In the genomic region with DNA sequence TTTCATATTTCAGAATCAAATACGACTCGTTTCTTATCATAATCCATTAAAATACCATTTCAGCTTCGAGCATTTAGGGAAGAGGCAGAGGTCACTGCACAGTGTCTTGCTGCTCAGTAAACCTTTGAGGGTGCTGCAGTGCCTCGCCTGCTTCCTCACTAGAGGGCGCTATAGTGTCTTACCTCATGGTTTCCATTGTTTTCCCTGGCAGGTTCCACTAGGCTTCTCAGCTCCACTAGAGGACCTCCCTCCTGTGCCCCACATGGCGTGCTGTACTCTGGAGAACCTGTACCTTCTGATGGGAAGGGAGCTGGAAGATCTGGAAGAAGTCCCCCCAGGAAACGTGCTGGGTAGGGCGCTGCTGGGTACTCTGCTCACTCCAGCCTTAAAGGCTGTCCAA, we compare ENCODE assay signal across 11 mouse cellular contexts. TPM values are rescaled to one million over a fixed set of nuclear protein-coding genes. Genes with fewer than 3 reads are reported as not detected.
DNase-seq lines count a peak whose midpoint lies in the region; ATAC-seq and TF ChIP-seq lines count a peak whose summit lies in the region.
"Had no signal": no experiment of that assay in that cellular context is flagged by ENCODE, and none has a peak within 500 bp of the region (broad histone marks: within the 10 kb centered on the region; RNA-seq: fewer than 3 reads in every experiment).

No protein-coding gene starts in this region.

- H3K9ac ChIP-seq in stomach, embryonic 16.5 days (ENCODE audit: low read length), result no peak overlapping the region
- no peak overlapping the region for H3K9ac ChIP-seq in neural tube, embryonic 15.5 days (replicated peaks)
- H3K9ac ChIP-seq: forebrain, embryonic 13.5 days had no signal

- TF ChIP-seq CTCF in gastrocnemius, adult 2 months (IDR thresholded peaks at IDR 0.05), result peak; percentile 26; the same call in 1 of the 2 replicates
- TF ChIP-seq CTCF in spleen, adult 2 months (IDR thresholded peaks at IDR 0.05; ENCODE audit: extremely low read depth, insufficient read depth, insufficient read length, insufficient replicate concordance), result peak; percentile 27; the same call in 1 of the 2 replicates

- DNase-seq in gastrocnemius, adult 2 months, result no peak
- no peak for DNase-seq in gastrocnemius, postnatal 25 days
- DNase-seq in spleen, adult 2 months (ENCODE audit: low read depth in 1 of 2, low spot score in 2 of 2), result no peak
- no peak for DNase-seq in spleen, adult 12 weeks (ENCODE audit: low spot score)
- no peak for DNase-seq in right cerebral cortex, postnatal 25 days
- DNase-seq: cerebellum, adult 18-20 months; heart, postnatal 4 days had no signal

- H3K9me3 ChIP-seq in stomach, embryonic 16.5 days (replicated peaks; ENCODE audit: control insufficient read depth, low read length), result no peaks in the 10 kb centered on the region
- H3K9me3 ChIP-seq in neural tube, embryonic 15.5 days (replicated peaks), result no peaks in the 10 kb centered on the region
- H3K9me3 ChIP-seq: forebrain, embryonic 13.5 days had no signal

- H3K27me3 ChIP-seq in spleen, adult 2 months (ENCODE audit: control insufficient read depth, insufficient read depth, low read length), result no peaks in the 10 kb centered on the region
- no peaks in the 10 kb centered on the region for H3K27me3 ChIP-seq in stomach, embryonic 16.5 days (ENCODE audit: control insufficient read depth, insufficient read depth, low read length)
- H3K27me3 ChIP-seq in neural tube, embryonic 15.5 days (replicated peaks), result no peaks in the 10 kb centered on the region
- H3K27me3 ChIP-seq: forebrain, embryonic 13.5 days had no signal

- 84% methylated on average over 8 of the region's 8 CpGs for WGBS in spleen, adult 2 months
- WGBS in stomach, embryonic 16.5 days, result 82% methylated on average over 8 of the region's 8 CpGs
- 80% methylated on average over 8 of the region's 8 CpGs for WGBS in neural tube, embryonic 15.5 days

- no peak overlapping the region for H3K4me3 ChIP-seq in gastrocnemius, adult 2 months
- no peak overlapping the region for H3K4me3 ChIP-seq in spleen, adult 2 months (ENCODE audit: extremely low read depth, insufficient read depth, insufficient read length)
- no peak overlapping the region for H3K4me3 ChIP-seq in stomach, embryonic 16.5 days (replicated peaks; ENCODE audit: low read length)
- no peak overlapping the region for H3K4me3 ChIP-seq in neural tube, embryonic 15.5 days (replicated peaks)
- H3K4me3 ChIP-seq: forebrain, embryonic 13.5 days had no signal

- 0 out of 2 replicates have a peak, but pooled peaks have one; percentile 52 for ATAC-seq in common myeloid progenitor, adult 5-6 weeks (replicated peaks; ENCODE audit: low read depth, poor library complexity, severe bottlenecking)
- ATAC-seq in stomach, embryonic 16.5 days (ENCODE audit: insufficient read depth, low FRiP score), result no peak
- no peak for ATAC-seq in neural tube, embryonic 15.5 days (ENCODE audit: low FRiP score)
- ATAC-seq: forebrain, embryonic 13.5 days had no signal

- TF ChIP-seq POLR2A in spleen, adult 2 months (IDR thresholded peaks at IDR 0.05; ENCODE audit: low read depth, low read length), result no peak

- no peaks in the 10 kb centered on the region for H3K4me1 ChIP-seq in spleen, adult 2 months (ENCODE audit: control insufficient read depth, insufficient read depth, insufficient read length)
- H3K4me1 ChIP-seq in stomach, embryonic 16.5 days (ENCODE audit: control insufficient read depth, insufficient read depth, low read length), result no peaks in the 10 kb centered on the region
- H3K4me1 ChIP-seq in neural tube, embryonic 15.5 days, result no peaks in the 10 kb centered on the region
- H3K4me1 ChIP-seq: forebrain, embryonic 13.5 days had no signal

- no peak overlapping the region for H3K4me2 ChIP-seq in stomach, embryonic 16.5 days (ENCODE audit: low read depth, low read length)
- no peak overlapping the region for H3K4me2 ChIP-seq in neural tube, embryonic 15.5 days
- H3K4me2 ChIP-seq: forebrain, embryonic 13.5 days had no signal

- no peak overlapping the region for H3K27ac ChIP-seq in gastrocnemius, adult 2 months
- no peak overlapping the region for H3K27ac ChIP-seq in spleen, adult 2 months (ENCODE audit: insufficient read depth, low read length)
- H3K27ac ChIP-seq in stomach, embryonic 16.5 days (ENCODE audit: low read length), result peak overlapping the region; percentile 69
- H3K27ac ChIP-seq in neural tube, embryonic 15.5 days (replicated peaks), result no peak overlapping the region
- H3K27ac ChIP-seq: forebrain, embryonic 13.5 days had no signal

- peaks cover 27% of the 10 kb centered on the region for H3K36me3 ChIP-seq in spleen, adult 2 months (ENCODE audit: control insufficient read depth, insufficient read depth, low read length)
- H3K36me3 ChIP-seq in stomach, embryonic 16.5 days (ENCODE audit: control insufficient read depth, insufficient read depth, low read length), result peaks cover 11% of the 10 kb centered on the region; the same call in 1 of the 2 replicates
- H3K36me3 ChIP-seq in neural tube, embryonic 15.5 days, result peaks cover 43% of the 10 kb centered on the region

- intact Hi-C loops in gastrocnemius, adult 2 months (cut with DNase I), result no loop called here

RNA-seq across cellular contexts. Expression of a gene that starts 49.3 kb away (rescaled TPM):
- 1 to 10 TPM; 6.5 to 8.6 TPM for total RNA-seq in gastrocnemius, adult 2 months (2021)
- 1 to 10 TPM; 6.7 to 7.4 TPM for total RNA-seq in gastrocnemius, postnatal 25 days (2021)
- 2.2 and 3.0 TPM in 2 replicates for polyA plus RNA-seq in spleen, adult 2 months (2012; rRNA removed)
- 25.4 and 28.6 TPM in 2 replicates for total RNA-seq in common myeloid progenitor, adult 5-6 weeks (2017)
- 22.8 and 24.5 TPM in 2 replicates for polyA plus RNA-seq in stomach, embryonic 16.5 days (2015; fragmentation: Nextera tagmentation; extraction: Ambion mirVana)
- polyA plus RNA-seq in neural tube, embryonic 15.5 days (2015; fragmentation: Nextera tagmentation; extraction: Ambion mirVana), result 20.8 and 21.1 TPM in 2 replicates

RNA-seq across cellular contexts. Expression of a gene that starts 49.3 kb away (rescaled TPM):
- 1 to 10 TPM; 2.5 to 3.7 TPM for total RNA-seq in gastrocnemius, adult 2 months (2021)
- total RNA-seq in gastrocnemius, postnatal 25 days (2021), result 1 to 10 TPM; 1.3 to 1.9 TPM
- polyA plus RNA-seq in spleen, adult 2 months (2012; rRNA removed), result 0.02 and 0.13 TPM in 2 replicates
- 0.44 and 0.64 TPM in 2 replicates for total RNA-seq in common myeloid progenitor, adult 5-6 weeks (2017)
- 3.0 and 4.1 TPM in 2 replicates for polyA plus RNA-seq in stomach, embryonic 16.5 days (2015; fragmentation: Nextera tagmentation; extraction: Ambion mirVana)
- 28.9 and 37.7 TPM in 2 replicates for polyA plus RNA-seq in neural tube, embryonic 15.5 days (2015; fragmentation: Nextera tagmentation; extraction: Ambion mirVana)
